Mouse (Mus musculus) hindbrain, embryonic 14.5 days (tissue): ENCODE measurements around the gene Shisa2. TPM values are rescaled to one million over a fixed set of nuclear protein-coding genes. Genes with fewer than 3 reads are reported as not detected.

Source experiments
- ATAC-seq: fragments of 200-750 bp; cut with Nextera tagmentation; 2 replicates; pipeline ENCODE4 v1.8.0; 2017; ENCODE audit warnings: moderate number of reproducible peaks, mild to moderate bottlenecking, moderate TSS enrichment, moderate library complexity; ENCODE audit not compliant: low FRiP score
- DNase-seq: peaks from one replicate; pipeline ENCODE4 v3.0.0-alpha.2; 2015; ENCODE audit warnings: low spot score
- H3K27ac ChIP-seq: fragments of 300-500 bp; sonication (generic); 2 replicates; pipeline ENCODE4 v1.5.1; 2014; ENCODE audit warnings: mild to moderate bottlenecking, moderate library complexity
- H3K27me3 ChIP-seq: fragments of 300-500 bp; sonication (generic); 2 replicates; pipeline ENCODE4 v1.6.1; 2014; ENCODE audit warnings: mild to moderate bottlenecking, low read length, mixed read lengths; ENCODE audit not compliant: control insufficient read depth, insufficient read depth
- H3K36me3 ChIP-seq: fragments of 300-500 bp; sonication (generic); replicated peaks from 2 replicates; pipeline ENCODE4 v1.6.1; 2014; ENCODE audit not compliant: control insufficient read depth, insufficient read depth
- H3K4me1 ChIP-seq: fragments of 300-500 bp; sonication (generic); replicated peaks from 2 replicates; pipeline ENCODE4 v1.6.1; 2014; ENCODE audit warnings: antibody characterized with exemption, low read length, mixed read lengths; ENCODE audit not compliant: control insufficient read depth, insufficient read depth
- H3K4me2 ChIP-seq: fragments of 300-500 bp; sonication (generic); replicated peaks from 2 replicates; pipeline ENCODE4 v1.6.1; 2014; ENCODE audit warnings: mild to moderate bottlenecking, moderate library complexity
- H3K4me3 ChIP-seq: fragments of 300-500 bp; sonication (generic); replicated peaks from 2 replicates; pipeline ENCODE4 v1.5.1; 2014; ENCODE audit warnings: mild to moderate bottlenecking, low read length
- H3K9ac ChIP-seq: fragments of 300-500 bp; sonication (generic); 2 replicates; pipeline ENCODE4 v1.6.1; 2014
- H3K9me3 ChIP-seq: fragments of 300-500 bp; sonication (generic); 2 replicates; pipeline ENCODE4 v1.6.1; 2016; ENCODE audit warnings: low read length; ENCODE audit not compliant: control insufficient read depth
- WGBS: fragments of 180-500 bp; shearing (Covaris S2); extraction: QIAGEN DNeasy Blood & Tissue Kit; methylation state at CpG from one replicate; pipeline ENCODE4 v1.1.7; 2014; 5-methylcytosine and 5-hydroxymethylcytosine counted together
- polyA plus RNA-seq: library from polyadenylated mRNA; unstranded; fragments of >200 nt; fragmentation: Nextera tagmentation; extraction: Ambion mirVana; gene quantifications from 2 replicates; pipeline ENCODE4 v1.2.1, GENCODE M21; 2014

Gene Shisa2
- polyA plus RNA-seq, result 5.6 and 6.5 TPM in 2 replicates

- DNase-seq (peak; percentile 82), ATAC-seq (peak; percentile 92)
- Histone ChIP-seq H3K4me3 (peak within 1 kb of the TSS; percentile 66), H3K27me3 (peaks cover 11% of the 10 kb centered on the region), H3K9ac (peak within 1 kb of the TSS; percentile 64), H3K36me3 (no peaks in the 10 kb centered on the region), H3K9me3 (no peaks in the 10 kb centered on the region), H3K4me1 (peaks cover 16% of the 10 kb centered on the region), H3K27ac (peak within 1 kb of the TSS; percentile 60), H3K4me2 (peak within 1 kb of the TSS; percentile 67)
- under 1% methylated on average over 54 of the region's 65 CpGs for WGBS
Measured at GRCm38 (mm10) chr14:59625158-59625805, at the start of gene Shisa2. Gene Shisa2, plus strand, starts transcription at chr14:59625308.

GRCm38 (mm10) chr14:59576385-59576784 lies 48.7 kb upstream of the Shisa2 start:
- Histone ChIP-seq H3K9me3 (no peaks in the 10 kb centered on the region), H3K4me2 (no peak overlapping the region), H3K4me3 (no peak overlapping the region), H3K4me1 (no peaks in the 10 kb centered on the region), H3K27ac (no peak overlapping the region), H3K36me3 (peaks cover 42% of the 10 kb centered on the region), H3K9ac (no peak overlapping the region), H3K27me3 (no peaks in the 10 kb centered on the region)
- DNase-seq (no peak), ATAC-seq (no peak)
- 96% methylated on average over 5 of the region's 5 CpGs for WGBS

GRCm38 (mm10) chr14:59590614-59591013 lies 34.5 kb upstream of the Shisa2 start:
- Histone ChIP-seq H3K9ac (no peak overlapping the region), H3K4me1 (no peaks in the 10 kb centered on the region; the same call in 1 of the 2 replicates), H3K4me3 (no peak overlapping the region), H3K36me3 (peaks cover 76% of the 10 kb centered on the region), H3K27me3 (no peaks in the 10 kb centered on the region), H3K27ac (no peak overlapping the region), H3K9me3 (no peaks in the 10 kb centered on the region), H3K4me2 (no peak overlapping the region)
- DNase-seq (no peak), ATAC-seq (no peak)
- 89% methylated on average over 1 of the region's 1 CpGs for WGBS

- no peak for ATAC-seq
- no peaks in the 10 kb centered on the region for H3K27me3 ChIP-seq
- peaks cover 63% of the 10 kb centered on the region for H3K36me3 ChIP-seq
- H3K4me1 ChIP-seq, result peaks cover 4% of the 10 kb centered on the region
- WGBS, result 71% methylated on average over 8 of the region's 8 CpGs
- H3K4me2 ChIP-seq, result no peak overlapping the region
- H3K27ac ChIP-seq, result no peak overlapping the region
- DNase-seq, result no peak
- H3K4me3 ChIP-seq, result no peak overlapping the region
- no peaks in the 10 kb centered on the region for H3K9me3 ChIP-seq
- no peak overlapping the region for H3K9ac ChIP-seq
Measured at GRCm38 (mm10) chr14:59591901-59592300, 33.2 kb upstream of the Shisa2 start.

GRCm38 (mm10) chr14:59592593-59592992 lies 32.5 kb upstream of the Shisa2 start:
- H3K27ac ChIP-seq, result no peak overlapping the region
- no peak overlapping the region for H3K9ac ChIP-seq
- ATAC-seq (no peak), DNase-seq (no peak)
- no peaks in the 10 kb centered on the region for H3K9me3 ChIP-seq
- peaks cover 8% of the 10 kb centered on the region for H3K4me1 ChIP-seq
- H3K4me2 ChIP-seq, result no peak overlapping the region
- 96% methylated on average over 3 of the region's 3 CpGs for WGBS
- H3K27me3 ChIP-seq, result no peaks in the 10 kb centered on the region
- peaks cover 60% of the 10 kb centered on the region for H3K36me3 ChIP-seq
- no peak overlapping the region for H3K4me3 ChIP-seq

- H3K36me3 ChIP-seq, result peaks cover 38% of the 10 kb centered on the region
- no peak overlapping the region for H3K27ac ChIP-seq
- no peak for DNase-seq
- no peaks in the 10 kb centered on the region for H3K9me3 ChIP-seq
- no peak overlapping the region for H3K4me3 ChIP-seq
- ATAC-seq, result no peak
- no peaks in the 10 kb centered on the region for H3K27me3 ChIP-seq
- no peak overlapping the region for H3K4me2 ChIP-seq
- 96% methylated on average over 3 of the region's 3 CpGs for WGBS
- peaks cover 13% of the 10 kb centered on the region for H3K4me1 ChIP-seq
- H3K9ac ChIP-seq, result no peak overlapping the region
Measured at GRCm38 (mm10) chr14:59594988-59595387, 30.1 kb upstream of the Shisa2 start.

- DNase-seq (peak; percentile 97), ATAC-seq (peak; percentile 95)
- H3K27ac ChIP-seq, result peak within 1 kb of the TSS; percentile 89; the same call in 1 of the 2 replicates
- peaks cover 18% of the 10 kb centered on the region for H3K36me3 ChIP-seq
- peak within 1 kb of the TSS; percentile 86 for H3K9ac ChIP-seq
- no peaks in the 10 kb centered on the region for H3K9me3 ChIP-seq
- H3K27me3 ChIP-seq, result no peaks in the 10 kb centered on the region
- peaks cover 13% of the 10 kb centered on the region for H3K4me1 ChIP-seq
- H3K4me2 ChIP-seq, result peak within 1 kb of the TSS; percentile 68
- H3K4me3 ChIP-seq, result peak within 1 kb of the TSS; percentile 93
- 1% methylated on average over 45 of the region's 48 CpGs for WGBS
Measured at GRCm38 (mm10) chr14:59597398-59598259, 27.5 kb upstream of the Shisa2 start, which contains the start of gene Cdadc1. Gene Cdadc1, minus strand, starts transcription at chr14:59597959.

GRCm38 (mm10) chr14:59598260-59598627 lies 26.9 kb upstream of the Shisa2 start:
- ATAC-seq, result peak; percentile 28
- Histone ChIP-seq H3K4me1 (peaks cover 13% of the 10 kb centered on the region), H3K4me3 (peak overlapping the region; percentile 93), H3K27me3 (no peaks in the 10 kb centered on the region), H3K36me3 (peaks cover 15% of the 10 kb centered on the region), H3K9ac (peak overlapping the region; percentile 86), H3K27ac (peak overlapping the region; percentile 89; the same call in 1 of the 2 replicates), H3K9me3 (no peaks in the 10 kb centered on the region), H3K4me2 (peak overlapping the region; percentile 68)
- 3% methylated on average over 8 of the region's 8 CpGs for WGBS
- no peak for DNase-seq

GRCm38 (mm10) chr14:59604002-59604645 lies 21.0 kb upstream of the Shisa2 start:
- H3K9ac ChIP-seq, result no peak overlapping the region
- H3K4me3 ChIP-seq, result no peak overlapping the region
- WGBS, result 70% methylated on average over 5 of the region's 5 CpGs
- peak; percentile 58 for DNase-seq
- no peak overlapping the region for H3K4me2 ChIP-seq
- H3K9me3 ChIP-seq, result no peaks in the 10 kb centered on the region
- no peak overlapping the region for H3K27ac ChIP-seq
- H3K36me3 ChIP-seq, result no peaks in the 10 kb centered on the region
- H3K4me1 ChIP-seq, result no peaks in the 10 kb centered on the region
- peaks cover 3% of the 10 kb centered on the region; the same call in 1 of the 2 replicates for H3K27me3 ChIP-seq
- no peak for ATAC-seq
